Mouse (Mus musculus) ovary, postnatal 36 days (tissue): ENCODE data around the gene Gm15127.
"Not testable (repeated sequence)": the region's sequence is repeated elsewhere in the genome, so short reads cannot be mapped to it uniquely, and the experiment has no call there.

Experiments used
- DNase-seq: peaks from one replicate; pipeline ENCODE4 v3.0.0; 2022; ENCODE audit warnings: low spot score, mixed read lengths

Gene Gm15127

DNA sequence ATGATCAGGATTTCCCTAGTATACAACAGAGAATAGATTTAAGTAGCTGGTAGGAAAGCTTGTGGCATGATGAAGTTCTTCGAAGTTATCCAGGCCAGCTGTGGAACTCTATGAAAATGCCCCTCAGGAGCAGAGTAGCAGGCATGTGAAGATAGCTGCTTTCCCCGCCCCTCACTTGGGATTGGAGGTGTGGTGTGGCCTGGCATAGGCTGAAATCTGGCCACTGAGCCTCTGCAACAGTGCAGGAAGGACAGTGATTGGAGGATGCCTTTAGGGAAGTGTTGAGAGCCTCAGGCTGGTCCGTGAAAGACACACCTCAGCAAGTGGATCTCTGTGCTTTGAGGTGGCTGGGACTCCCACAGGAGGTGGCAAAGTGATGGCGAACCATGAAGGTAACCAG lies at the start of gene Gm15127:
Gene Gm15127, plus strand, starts transcription at position 301 of the 400 bp plus-strand sequence.
- not testable (repeated sequence) for DNase-seq

DNA sequence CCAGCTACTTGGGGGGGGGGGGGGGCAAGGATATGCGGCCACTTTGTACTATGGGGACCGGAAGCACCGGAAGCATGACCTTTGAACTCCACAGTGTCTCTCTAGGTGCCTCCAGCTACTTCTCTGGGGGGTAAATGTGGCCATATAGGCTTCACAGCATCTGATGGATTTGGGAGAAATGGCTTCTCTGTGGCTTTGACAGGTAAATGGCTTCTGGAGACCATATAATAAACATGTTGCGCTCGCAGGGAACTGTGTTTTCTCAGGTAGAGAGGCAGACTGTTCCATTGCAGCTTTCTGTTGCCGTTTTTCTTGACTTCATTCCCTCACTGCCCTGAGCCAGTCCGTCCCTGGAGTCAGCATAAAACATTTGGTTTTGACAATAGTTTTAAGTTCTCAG lies 48.3 kb upstream of the Gm15127 start, which contains the start of gene Gm8334:
Gene Gm8334, minus strand, starts transcription at position 101 of the 400 bp plus-strand sequence.
- not testable (repeated sequence) for DNase-seq

DNA sequence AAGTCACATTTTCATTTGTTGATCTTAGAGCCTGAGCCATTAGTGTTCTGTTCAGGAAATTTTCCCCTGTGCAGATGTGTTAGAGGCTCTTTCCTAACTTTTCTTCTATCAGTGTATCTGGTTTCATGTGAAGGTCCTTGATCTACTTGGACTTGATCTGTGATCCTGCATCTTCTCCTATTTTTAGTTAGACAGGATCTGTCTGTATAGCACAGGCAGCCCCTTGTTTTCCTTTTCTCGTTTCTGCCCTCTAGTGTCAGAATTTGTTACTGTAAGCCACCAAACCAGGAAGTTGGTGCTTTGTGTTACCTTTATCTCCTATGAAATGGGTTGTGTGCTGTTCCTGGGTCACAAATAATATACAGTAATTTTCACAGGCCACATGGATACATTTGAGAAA lies 12.9 kb downstream of the Gm15127 start:
- DNase-seq = not testable (repeated sequence)
